Mouse (Mus musculus): Measurements from ENCODE around the gene Mctp2. TPM values are rescaled to one million over a fixed set of nuclear protein-coding genes. Genes with fewer than 3 reads are reported as not detected.

Gene Mctp2
- 0.25 and 0.77 TPM in 2 replicates for polyA plus RNA-seq (2015; fragmentation: Nextera tagmentation; extraction: Ambion mirVana)

GRCm38 (mm10) chr7:72306382-72306841 is at the start of gene Mctp2:
Gene Mctp2, minus strand, starts transcription at chr7:72306608.
- H3K36me3 ChIP-seq, result no peaks in the 10 kb centered on the region
- peaks cover 14% of the 10 kb centered on the region for H3K4me1 ChIP-seq (replicated peaks)
- peak within 1 kb of the TSS; percentile 45 for H3K9ac ChIP-seq
- no peaks in the 10 kb centered on the region for H3K27me3 ChIP-seq
- WGBS, result under 1% methylated on average over 28 of the region's 28 CpGs
- H3K4me3 ChIP-seq, result peak within 1 kb of the TSS; percentile 53
- H3K4me2 ChIP-seq, result peak within 1 kb of the TSS; percentile 86
- ATAC-seq (replicated peaks; ENCODE audit: insufficient number of reproducible peaks, insufficient read depth, low FRiP score, low read depth), result peak; percentile 84
- no peak within 1 kb of the TSS for H3K27ac ChIP-seq
- no peaks in the 10 kb centered on the region for H3K9me3 ChIP-seq (replicated peaks)

GRCm38 (mm10) chr7:72345901-72346300 is 39.5 kb upstream of the Mctp2 start:
- Histone ChIP-seq H3K9ac (no peak overlapping the region), H3K27ac (no peak overlapping the region), H3K9me3 (replicated peaks) (no peaks in the 10 kb centered on the region), H3K4me3 (no peak overlapping the region), H3K4me2 (no peak overlapping the region), H3K27me3 (no peaks in the 10 kb centered on the region), H3K36me3 (no peaks in the 10 kb centered on the region), H3K4me1 (replicated peaks) (no peaks in the 10 kb centered on the region)
- ATAC-seq (replicated peaks; ENCODE audit: insufficient number of reproducible peaks, insufficient read depth, low FRiP score, low read depth), result no peak

DNA sequence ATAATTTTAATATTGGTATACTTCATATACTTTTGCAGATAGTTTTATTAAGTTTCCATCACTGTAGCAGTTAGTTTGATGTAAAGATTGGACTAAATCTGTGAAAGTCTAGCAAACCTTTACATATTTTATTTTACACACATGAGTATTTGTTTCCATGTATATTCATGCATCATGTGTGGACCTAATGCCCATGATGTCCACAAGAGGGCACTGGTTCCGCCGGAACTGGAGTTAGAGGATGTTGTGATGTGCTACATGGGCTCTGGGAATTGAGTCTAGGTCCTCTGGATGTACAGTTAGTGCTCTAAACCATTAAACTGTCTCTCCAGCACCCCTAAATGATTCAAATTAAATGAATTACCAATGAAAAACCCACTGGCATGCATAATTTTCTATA is 37.3 kb upstream of the Mctp2 start:
- Histone ChIP-seq H3K27me3 (no peaks in the 10 kb centered on the region), H3K9me3 (replicated peaks) (no peaks in the 10 kb centered on the region), H3K4me2 (no peak overlapping the region), H3K9ac (no peak overlapping the region), H3K4me1 (replicated peaks) (no peaks in the 10 kb centered on the region), H3K36me3 (no peaks in the 10 kb centered on the region), H3K4me3 (no peak overlapping the region), H3K27ac (no peak overlapping the region)
- ATAC-seq (replicated peaks; ENCODE audit: insufficient number of reproducible peaks, insufficient read depth, low FRiP score, low read depth), result no peak
- WGBS, result 70% methylated on average over 2 of the region's 2 CpGs

DNA sequence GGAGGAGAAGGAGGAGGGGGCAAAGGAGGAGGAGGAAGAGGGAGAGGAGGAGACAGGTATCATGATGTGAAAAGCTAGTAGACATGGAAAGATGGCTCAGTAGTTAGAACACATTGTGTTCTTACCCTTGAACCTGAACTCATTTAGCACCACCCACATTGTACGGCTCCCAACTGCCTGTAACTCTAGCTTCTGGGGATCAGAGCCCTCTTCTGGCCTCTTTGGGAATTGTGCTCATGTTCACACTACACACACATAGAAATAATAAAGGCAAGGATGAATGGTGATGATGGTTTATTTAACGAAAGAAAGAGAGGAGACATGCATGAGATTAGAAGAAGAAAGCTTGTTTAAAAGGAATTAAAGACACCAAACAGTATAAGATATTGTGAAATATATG is 36.4 kb upstream of the Mctp2 start:
- H3K27me3 ChIP-seq, result no peaks in the 10 kb centered on the region
- no peak overlapping the region for H3K27ac ChIP-seq
- ATAC-seq (replicated peaks; ENCODE audit: insufficient number of reproducible peaks, insufficient read depth, low FRiP score, low read depth), result no peak
- WGBS, result 49% methylated on average over 2 of the region's 2 CpGs
- no peaks in the 10 kb centered on the region for H3K36me3 ChIP-seq
- H3K4me1 ChIP-seq (replicated peaks), result no peaks in the 10 kb centered on the region
- no peak overlapping the region for H3K4me2 ChIP-seq
- H3K9me3 ChIP-seq (replicated peaks), result no peaks in the 10 kb centered on the region
- no peak overlapping the region for H3K4me3 ChIP-seq
- H3K9ac ChIP-seq, result no peak overlapping the region

DNA sequence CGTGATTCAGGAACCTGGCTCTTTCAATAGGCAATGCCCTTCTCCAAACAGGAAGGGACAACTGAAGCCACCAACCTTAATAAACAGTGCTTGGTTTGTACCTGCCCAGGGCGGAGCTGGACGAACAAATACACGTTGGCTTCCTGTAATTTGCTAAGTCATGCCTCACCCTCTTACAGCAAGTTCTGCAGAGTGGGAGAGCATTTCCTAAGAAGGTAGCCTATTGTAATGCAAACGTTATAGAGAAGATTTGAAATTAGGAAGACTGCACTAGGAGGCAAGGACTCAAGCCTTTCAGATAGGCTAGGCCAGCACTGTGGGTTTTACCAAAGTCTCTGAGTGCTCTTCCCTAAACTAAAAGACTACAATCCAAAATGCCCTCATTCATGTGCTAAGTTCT is 19.6 kb upstream of the Mctp2 start:
- Histone ChIP-seq H3K27me3 (no peaks in the 10 kb centered on the region), H3K4me3 (no peak overlapping the region), H3K9ac (no peak overlapping the region), H3K4me1 (replicated peaks) (no peaks in the 10 kb centered on the region), H3K4me2 (no peak overlapping the region), H3K36me3 (no peaks in the 10 kb centered on the region), H3K9me3 (replicated peaks) (no peaks in the 10 kb centered on the region), H3K27ac (no peak overlapping the region)
- ATAC-seq (replicated peaks; ENCODE audit: insufficient number of reproducible peaks, insufficient read depth, low FRiP score, low read depth), result no peak
- WGBS, result 65% methylated on average over 5 of the region's 5 CpGs

DNA sequence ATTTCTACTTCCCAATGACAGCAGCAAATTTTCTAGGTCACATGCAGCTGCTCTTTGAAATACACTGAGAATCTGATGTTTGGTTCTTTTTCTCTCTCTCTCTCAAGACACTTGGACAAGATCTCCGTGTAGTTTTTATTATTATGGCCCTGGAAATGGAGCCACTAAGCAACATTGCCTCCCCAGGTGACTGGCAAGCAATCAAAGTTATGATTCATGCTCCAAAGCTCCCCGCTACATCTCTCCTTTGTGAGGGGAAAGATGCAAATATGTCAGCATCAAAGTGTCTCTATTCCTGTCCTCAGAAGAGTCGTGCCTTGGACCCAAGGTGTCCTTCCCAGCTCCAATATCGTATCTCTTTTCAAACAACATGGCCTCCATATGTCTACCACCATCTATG is 14.5 kb upstream of the Mctp2 start:
- WGBS, result 67% methylated on average over 4 of the region's 4 CpGs
- no peaks in the 10 kb centered on the region for H3K27me3 ChIP-seq
- H3K36me3 ChIP-seq, result no peaks in the 10 kb centered on the region
- H3K4me1 ChIP-seq (replicated peaks), result no peaks in the 10 kb centered on the region
- no peak overlapping the region for H3K27ac ChIP-seq
- H3K4me2 ChIP-seq, result no peak overlapping the region
- H3K9ac ChIP-seq, result no peak overlapping the region
- ATAC-seq (replicated peaks; ENCODE audit: insufficient number of reproducible peaks, insufficient read depth, low FRiP score, low read depth), result no peak
- H3K9me3 ChIP-seq (replicated peaks), result no peaks in the 10 kb centered on the region
- H3K4me3 ChIP-seq, result no peak overlapping the region

DNA sequence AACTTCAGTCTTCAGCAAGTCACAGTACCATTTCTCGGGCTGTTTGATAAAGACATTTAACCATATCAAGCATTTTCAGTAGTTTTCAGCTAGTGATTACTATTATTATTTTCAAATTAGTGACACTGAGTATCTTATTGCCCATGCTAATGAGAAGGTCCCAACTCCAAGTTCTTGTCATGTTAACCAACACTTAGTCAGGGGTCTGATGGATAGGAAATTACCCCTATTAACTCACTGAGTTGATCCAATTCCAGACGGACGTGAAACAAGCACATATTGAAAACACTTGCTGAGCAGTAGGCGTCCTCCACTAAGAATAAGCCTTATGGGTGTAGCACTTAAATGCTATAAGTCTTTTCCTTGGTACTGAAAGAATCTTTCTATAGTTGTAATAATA is 14.0 kb upstream of the Mctp2 start:
- no peak for ATAC-seq (replicated peaks; ENCODE audit: insufficient number of reproducible peaks, insufficient read depth, low FRiP score, low read depth)
- Histone ChIP-seq H3K27ac (no peak overlapping the region), H3K4me1 (replicated peaks) (no peaks in the 10 kb centered on the region), H3K4me3 (no peak overlapping the region), H3K4me2 (no peak overlapping the region), H3K9ac (no peak overlapping the region), H3K9me3 (replicated peaks) (no peaks in the 10 kb centered on the region), H3K27me3 (no peaks in the 10 kb centered on the region), H3K36me3 (no peaks in the 10 kb centered on the region)
- WGBS, result 75% methylated on average over 4 of the region's 4 CpGs

DNA sequence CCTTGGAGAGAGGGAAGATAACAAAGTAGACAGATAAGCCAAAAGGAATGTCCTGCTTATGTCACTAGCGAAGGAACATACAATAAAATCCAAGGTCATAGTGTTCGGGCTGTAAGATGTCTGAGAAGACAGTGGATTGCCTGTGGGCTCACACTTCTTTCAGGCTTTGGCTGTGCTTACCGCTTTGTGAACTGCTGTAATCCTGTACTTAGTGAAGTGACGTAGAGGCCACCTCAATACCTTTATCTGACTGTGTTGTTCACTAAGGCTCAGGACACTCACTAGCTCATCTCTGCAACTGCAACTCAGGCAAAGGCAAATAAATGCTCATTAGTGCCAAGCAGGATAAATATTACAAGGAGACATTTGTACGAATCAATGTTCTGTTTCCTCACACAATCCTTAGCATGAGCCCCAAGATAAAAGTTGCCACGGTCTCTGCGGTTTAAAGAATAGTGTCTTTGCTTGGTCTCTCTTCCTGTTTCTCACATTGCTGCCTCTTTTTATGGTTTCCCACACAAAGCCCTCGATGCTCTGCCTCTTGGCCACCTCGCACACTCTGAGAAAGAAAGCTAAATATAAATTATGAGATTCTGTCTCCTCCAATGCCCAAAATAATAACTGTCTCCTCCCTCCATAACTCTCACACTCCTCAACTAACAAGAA is 8.1 kb upstream of the Mctp2 start:
- H3K27ac ChIP-seq, result no peak overlapping the region
- no peaks in the 10 kb centered on the region for H3K9me3 ChIP-seq (replicated peaks)
- no peaks in the 10 kb centered on the region for H3K4me1 ChIP-seq (replicated peaks)
- no peaks in the 10 kb centered on the region for H3K27me3 ChIP-seq
- no peak overlapping the region for H3K4me3 ChIP-seq
- WGBS, result 56% methylated on average over 9 of the region's 9 CpGs
- no peak for ATAC-seq (replicated peaks; ENCODE audit: insufficient number of reproducible peaks, insufficient read depth, low FRiP score, low read depth)
- no peak overlapping the region for H3K9ac ChIP-seq
- H3K4me2 ChIP-seq, result no peak overlapping the region
- H3K36me3 ChIP-seq, result no peaks in the 10 kb centered on the region

- ATAC-seq (replicated peaks; ENCODE audit: insufficient number of reproducible peaks, insufficient read depth, low FRiP score, low read depth), result no peak
- WGBS, result 63% methylated on average over 3 of the region's 3 CpGs
- H3K27ac ChIP-seq, result no peak overlapping the region
- H3K36me3 ChIP-seq, result no peaks in the 10 kb centered on the region
- no peak overlapping the region for H3K4me3 ChIP-seq
- H3K9me3 ChIP-seq (replicated peaks), result no peaks in the 10 kb centered on the region
- H3K4me2 ChIP-seq, result no peak overlapping the region
- H3K27me3 ChIP-seq, result no peaks in the 10 kb centered on the region
- no peaks in the 10 kb centered on the region for H3K4me1 ChIP-seq (replicated peaks)
- no peak overlapping the region for H3K9ac ChIP-seq
Observed at GRCm38 (mm10) chr7:72313908-72314307, 7.5 kb upstream of the Mctp2 start.

DNA sequence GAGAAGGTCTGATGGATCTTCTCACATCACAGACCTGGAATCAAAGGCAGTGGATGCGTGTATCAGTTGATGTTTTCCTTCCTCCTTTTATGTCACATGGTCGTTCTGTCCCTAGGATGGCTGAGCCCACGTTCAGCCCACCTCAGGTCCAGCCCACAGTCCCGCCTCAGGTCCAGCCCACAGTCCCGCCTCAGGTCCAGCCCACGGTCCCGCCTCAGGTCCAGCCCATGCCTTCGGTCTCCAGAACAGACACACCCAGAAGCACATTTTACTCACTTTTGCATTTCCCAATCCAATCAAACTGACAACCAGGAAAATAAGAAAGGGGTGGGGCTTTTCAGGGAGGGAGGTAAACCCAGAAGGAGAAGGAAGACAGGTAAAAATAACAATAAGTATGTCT is 5.2 kb upstream of the Mctp2 start:
- Histone ChIP-seq H3K27me3 (no peaks in the 10 kb centered on the region), H3K36me3 (no peaks in the 10 kb centered on the region), H3K4me1 (replicated peaks) (peaks cover 4% of the 10 kb centered on the region; the same call in 1 of the 2 replicates), H3K9ac (no peak overlapping the region), H3K27ac (no peak overlapping the region), H3K4me3 (no peak overlapping the region), H3K9me3 (replicated peaks) (no peaks in the 10 kb centered on the region), H3K4me2 (no peak overlapping the region)
- WGBS, result 56% methylated on average over 8 of the region's 8 CpGs
- ATAC-seq (replicated peaks; ENCODE audit: insufficient number of reproducible peaks, insufficient read depth, low FRiP score, low read depth), result no peak

DNA sequence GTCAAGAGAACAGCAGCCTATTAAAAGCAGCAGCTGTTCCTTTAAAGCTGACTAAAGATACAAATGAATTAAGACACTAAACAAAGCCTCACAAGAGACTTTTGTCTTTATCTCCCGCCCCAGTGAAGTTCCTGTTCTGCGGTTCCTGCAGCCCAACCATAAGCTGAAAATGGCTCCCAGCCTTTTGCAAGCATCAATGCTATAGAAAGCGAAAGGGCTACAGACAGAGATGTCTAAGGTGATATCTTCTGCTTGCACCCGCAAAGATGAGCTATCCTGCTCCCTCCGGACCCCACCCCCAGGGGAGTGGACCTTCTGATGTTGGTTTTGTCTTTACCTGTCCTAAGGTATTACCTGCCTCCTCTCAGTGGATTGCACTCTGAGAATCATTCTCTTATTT is 1.7 kb upstream of the Mctp2 start:
- Histone ChIP-seq H3K9me3 (replicated peaks) (no peaks in the 10 kb centered on the region), H3K4me3 (no peak overlapping the region), H3K27ac (no peak overlapping the region), H3K9ac (no peak overlapping the region), H3K36me3 (no peaks in the 10 kb centered on the region), H3K4me1 (replicated peaks) (peaks cover 14% of the 10 kb centered on the region), H3K4me2 (no peak overlapping the region), H3K27me3 (no peaks in the 10 kb centered on the region)
- WGBS, result 61% methylated on average over 5 of the region's 5 CpGs
- ATAC-seq (replicated peaks; ENCODE audit: insufficient number of reproducible peaks, insufficient read depth, low FRiP score, low read depth), result no peak

GRCm38 (mm10) chr7:72306847-72307246 is 439 bp upstream of the Mctp2 start:
- H3K9ac ChIP-seq, result peak overlapping the region; percentile 45; the same call in 1 of the 2 replicates

More at GRCm38 (mm10) chr7:72306847-72307246, 439 bp upstream of the Mctp2 start:
- Histone ChIP-seq H3K4me2 (peak overlapping the region; percentile 86), H3K9me3 (replicated peaks) (no peaks in the 10 kb centered on the region), H3K27me3 (no peaks in the 10 kb centered on the region), H3K4me3 (peak overlapping the region; percentile 53), H3K4me1 (replicated peaks) (peaks cover 14% of the 10 kb centered on the region), H3K27ac (no peak overlapping the region), H3K36me3 (no peaks in the 10 kb centered on the region)
- no peak for ATAC-seq (replicated peaks; ENCODE audit: insufficient number of reproducible peaks, insufficient read depth, low FRiP score, low read depth)
- WGBS, result 5% methylated on average over 7 of the region's 7 CpGs
